Mouse (Mus musculus) liver, embryonic 11.5 days (tissue): ENCODE measurements around the gene Msantd3. TPM values are rescaled to one million over a fixed set of nuclear protein-coding genes. Genes with fewer than 3 reads are reported as not detected.

Experiments used
- ATAC-seq: fragments of 200-750 bp; cut with Nextera tagmentation; replicated peaks from 2 replicates; pipeline ENCODE4 v1.8.0; 2017; ENCODE audit warnings: moderate number of reproducible peaks, mild to moderate bottlenecking, moderate TSS enrichment, moderate library complexity; ENCODE audit not compliant: low FRiP score
- DNase-seq: peaks from one replicate; pipeline ENCODE4 v3.0.0-alpha.2; 2017; ENCODE audit warnings: low spot score
- H3K27ac ChIP-seq: fragments of 300-500 bp; sonication (generic); 2 replicates; pipeline ENCODE4 v1.5.1; 2014; ENCODE audit warnings: mild to moderate bottlenecking, low read depth, low read length, control low read depth
- H3K27me3 ChIP-seq: fragments of 300-500 bp; sonication (generic); replicated peaks from 2 replicates; pipeline ENCODE4 v1.6.1; 2014; ENCODE audit warnings: low read length, mixed read lengths; ENCODE audit not compliant: control insufficient read depth, insufficient read depth
- H3K36me3 ChIP-seq: fragments of 300-500 bp; sonication (generic); 2 replicates; pipeline ENCODE4 v1.6.1; 2014; ENCODE audit warnings: mild to moderate bottlenecking, low read length, moderate library complexity, mixed read lengths; ENCODE audit not compliant: control insufficient read depth, insufficient read depth
- H3K4me1 ChIP-seq: fragments of 300-500 bp; sonication (generic); replicated peaks from 2 replicates; pipeline ENCODE4 v1.6.1; 2014; ENCODE audit warnings: low read length, mixed read lengths; ENCODE audit not compliant: control insufficient read depth, insufficient read depth
- H3K4me2 ChIP-seq: fragments of 300-500 bp; sonication (generic); 2 replicates; pipeline ENCODE4 v1.6.1; 2014; ENCODE audit warnings: mild to moderate bottlenecking, control low read depth, moderate library complexity
- H3K4me3 ChIP-seq: fragments of 300-500 bp; sonication (generic); 2 replicates; pipeline ENCODE4 v1.5.1; 2014; ENCODE audit warnings: low read depth, low read length, control low read depth
- H3K9ac ChIP-seq: fragments of 300-500 bp; sonication (generic); 2 replicates; pipeline ENCODE4 v1.6.1; 2014; ENCODE audit warnings: low read depth, low read length, control low read depth
- H3K9me3 ChIP-seq: fragments of 300-500 bp; sonication (generic); 2 replicates; pipeline ENCODE4 v1.6.1; 2016; ENCODE audit warnings: low read length, inconsistent platforms, mixed read lengths; ENCODE audit not compliant: control insufficient read depth
- WGBS: fragments of 180-500 bp; shearing (Covaris S2); extraction: QIAGEN DNeasy Blood & Tissue Kit; methylation state at CpG from one replicate; pipeline ENCODE4 v1.1.7; 2014; 5-methylcytosine and 5-hydroxymethylcytosine counted together
- polyA plus RNA-seq: library from polyadenylated mRNA; unstranded; fragments of >200 nt; fragmentation: Nextera tagmentation; extraction: Ambion mirVana; gene quantifications from 2 replicates; pipeline ENCODE4 v1.2.1, GENCODE M21; 2014

The Msantd3 gene
- polyA plus RNA-seq, 1 experiment from 2014 or later, result 16.6 TPM

DNA sequence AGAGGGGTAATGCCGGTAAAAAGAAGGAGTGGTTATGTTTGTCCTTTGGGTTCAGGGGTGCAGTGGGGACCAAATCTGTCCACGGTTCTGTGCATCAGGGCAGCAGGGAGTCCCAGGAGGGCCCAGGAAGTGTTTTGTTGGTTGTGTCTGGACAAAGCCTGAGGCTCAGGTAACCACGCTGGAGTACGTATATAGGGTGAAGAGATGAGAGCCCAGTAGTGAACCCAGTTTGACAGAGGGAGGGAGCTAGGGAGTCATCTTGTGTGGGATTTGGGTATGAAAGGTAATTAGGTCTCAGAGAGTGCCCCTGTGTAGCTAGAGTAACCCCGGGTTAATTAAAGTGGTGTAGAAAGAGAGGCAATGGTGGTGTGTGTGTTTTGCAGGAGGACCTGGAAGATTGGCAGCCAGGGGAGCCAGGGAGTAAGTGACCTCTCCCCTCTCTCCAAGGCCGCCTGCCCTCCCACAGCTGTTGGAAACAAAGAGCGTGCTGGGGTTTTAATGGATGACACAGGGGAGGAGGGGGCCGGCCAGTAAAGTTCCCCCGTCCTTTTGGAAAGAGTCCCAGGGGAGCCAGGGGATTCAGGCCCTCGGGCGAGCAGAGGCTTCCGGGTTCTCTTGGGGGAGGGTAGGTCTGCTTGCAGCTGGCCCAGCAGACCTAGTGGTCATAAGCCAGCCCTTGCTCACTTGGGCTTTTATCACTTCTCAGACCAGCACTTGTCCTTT is 46.5 kb downstream of the Msantd3 start:
- Histone ChIP-seq H3K9ac (peak overlapping the region; percentile 81), H3K27ac (no peak overlapping the region; the same call in 1 of the 2 replicates), H3K36me3 (0 out of 2 replicates have a peak, but pooled peaks cover 2% of the 10 kb centered on the region), H3K4me1 (no peaks in the 10 kb centered on the region; the same call in 1 of the 2 replicates), H3K4me2 (peak overlapping the region; percentile 89), H3K27me3 (peaks cover 4% of the 10 kb centered on the region; the same call in 1 of the 2 replicates), H3K4me3 (peak overlapping the region; percentile 86), H3K9me3 (no peaks in the 10 kb centered on the region)
- 7% methylated on average over 10 of the region's 12 CpGs for WGBS
- peak; percentile 40 for ATAC-seq
- peak; percentile 61 for DNase-seq

DNA sequence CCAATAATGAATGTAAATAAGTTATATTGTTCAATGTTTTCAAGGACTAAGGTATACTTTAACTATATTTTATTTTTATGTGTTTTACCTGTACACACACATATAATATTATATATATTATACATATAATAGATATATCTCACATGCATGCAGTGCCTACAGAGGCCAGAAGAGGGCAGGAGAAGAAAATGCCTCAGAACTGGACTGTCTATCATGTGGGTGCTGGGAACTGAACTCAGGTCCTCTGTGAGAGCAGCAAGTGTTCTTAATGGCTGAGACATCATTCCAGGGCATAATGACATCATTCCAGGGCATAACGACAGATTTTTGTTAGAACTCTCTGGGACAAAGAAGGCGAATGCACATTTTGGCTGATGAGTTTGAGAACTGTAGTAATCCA is 47.8 kb downstream of the Msantd3 start:
- no peak overlapping the region for H3K9ac ChIP-seq
- H3K4me3 ChIP-seq, result no peak overlapping the region
- no peak for DNase-seq
- H3K4me1 ChIP-seq, result no peaks in the 10 kb centered on the region; the same call in 1 of the 2 replicates
- peaks cover 4% of the 10 kb centered on the region; the same call in 1 of the 2 replicates for H3K27me3 ChIP-seq
- no peak overlapping the region for H3K27ac ChIP-seq
- H3K36me3 ChIP-seq, result 0 out of 2 replicates have a peak, but pooled peaks cover 2% of the 10 kb centered on the region
- WGBS, result 93% methylated on average over 2 of the region's 2 CpGs
- ATAC-seq, result no peak
- H3K4me2 ChIP-seq, result no peak overlapping the region
- H3K9me3 ChIP-seq, result no peaks in the 10 kb centered on the region

DNA sequence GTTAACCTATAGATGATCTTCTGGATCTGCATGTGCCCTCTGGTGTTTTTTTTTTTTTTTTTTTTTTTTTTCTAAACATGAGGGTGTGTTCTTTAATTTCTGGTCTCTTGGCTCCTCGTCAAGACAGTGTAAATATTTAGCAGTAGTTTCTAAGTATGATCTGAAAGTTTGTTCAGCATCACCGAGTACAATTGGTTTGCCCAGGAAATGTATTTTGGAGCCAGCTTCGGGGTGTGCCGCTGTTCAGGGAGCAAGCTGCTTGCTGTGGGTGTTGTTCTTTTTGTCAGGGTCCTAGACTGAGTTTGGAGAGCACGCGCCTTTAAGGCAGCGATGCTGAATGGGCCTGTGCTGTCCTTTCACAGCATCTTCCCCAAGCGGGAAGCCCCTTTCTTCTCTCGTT is 48.8 kb downstream of the Msantd3 start:
- Histone ChIP-seq H3K27me3 (peaks cover 4% of the 10 kb centered on the region; the same call in 1 of the 2 replicates), H3K4me2 (no peak overlapping the region), H3K27ac (no peak overlapping the region), H3K9me3 (no peaks in the 10 kb centered on the region), H3K4me1 (no peaks in the 10 kb centered on the region; the same call in 1 of the 2 replicates), H3K9ac (no peak overlapping the region), H3K36me3 (0 out of 2 replicates have a peak, but pooled peaks cover 2% of the 10 kb centered on the region), H3K4me3 (no peak overlapping the region)
- ATAC-seq, result no peak
- no peak for DNase-seq
- WGBS, result 74% methylated on average over 9 of the region's 9 CpGs

DNA sequence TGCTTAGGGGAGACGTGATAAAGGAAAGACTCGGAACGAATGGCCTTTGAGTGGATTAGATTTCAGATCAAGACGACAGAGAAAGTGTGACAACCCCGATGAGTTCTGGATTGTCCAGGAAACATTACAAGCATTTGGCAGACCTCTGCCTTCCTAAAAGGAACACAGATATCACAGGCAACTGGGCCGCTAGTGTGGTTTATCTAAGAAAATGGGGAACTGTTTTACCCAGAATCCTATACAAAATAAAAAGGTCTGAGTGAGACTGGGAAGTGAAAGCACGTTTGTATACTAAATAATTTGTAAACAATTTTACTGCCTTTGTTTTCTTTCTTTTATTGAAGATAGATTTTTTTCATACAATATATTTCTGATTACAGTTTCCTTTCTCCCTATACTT is 51.1 kb downstream of the Msantd3 start:
- H3K36me3 ChIP-seq, result 0 out of 2 replicates have a peak, but pooled peaks cover 2% of the 10 kb centered on the region
- H3K4me2 ChIP-seq, result no peak overlapping the region
- WGBS, result 58% methylated on average over 7 of the region's 7 CpGs
- no peak overlapping the region for H3K4me3 ChIP-seq
- no peak overlapping the region for H3K9ac ChIP-seq
- ATAC-seq, result no peak
- no peak for DNase-seq
- H3K27me3 ChIP-seq, result no peaks in the 10 kb centered on the region
- no peaks in the 10 kb centered on the region for H3K9me3 ChIP-seq
- H3K4me1 ChIP-seq, result no peaks in the 10 kb centered on the region
- no peak overlapping the region for H3K27ac ChIP-seq

DNA sequence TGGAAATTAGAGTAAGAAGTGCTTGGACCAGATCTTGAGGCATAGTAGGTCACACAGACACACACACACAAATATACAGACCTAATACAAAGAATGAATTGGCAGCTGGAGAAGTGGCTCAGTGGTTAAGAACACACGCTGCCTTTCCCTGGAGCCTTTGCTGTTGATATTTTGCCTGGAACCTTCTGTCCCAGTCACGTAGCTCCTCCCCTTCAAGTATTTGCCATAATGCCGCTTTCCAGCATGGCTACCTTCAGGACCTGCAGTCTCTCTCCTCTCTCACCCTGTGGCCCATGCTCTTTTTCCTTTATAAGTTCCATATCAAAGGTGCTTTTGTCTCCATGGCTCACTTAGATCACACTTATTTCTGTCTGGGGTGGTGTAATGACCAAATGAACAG is 51.7 kb downstream of the Msantd3 start:
- Histone ChIP-seq H3K36me3 (0 out of 2 replicates have a peak, but pooled peaks cover 2% of the 10 kb centered on the region), H3K4me3 (no peak overlapping the region), H3K9ac (no peak overlapping the region), H3K9me3 (no peaks in the 10 kb centered on the region), H3K27ac (no peak overlapping the region), H3K4me1 (no peaks in the 10 kb centered on the region), H3K4me2 (no peak overlapping the region), H3K27me3 (no peaks in the 10 kb centered on the region)
- DNase-seq (no peak), ATAC-seq (no peak)
- 93% methylated on average over 3 of the region's 3 CpGs for WGBS

DNA sequence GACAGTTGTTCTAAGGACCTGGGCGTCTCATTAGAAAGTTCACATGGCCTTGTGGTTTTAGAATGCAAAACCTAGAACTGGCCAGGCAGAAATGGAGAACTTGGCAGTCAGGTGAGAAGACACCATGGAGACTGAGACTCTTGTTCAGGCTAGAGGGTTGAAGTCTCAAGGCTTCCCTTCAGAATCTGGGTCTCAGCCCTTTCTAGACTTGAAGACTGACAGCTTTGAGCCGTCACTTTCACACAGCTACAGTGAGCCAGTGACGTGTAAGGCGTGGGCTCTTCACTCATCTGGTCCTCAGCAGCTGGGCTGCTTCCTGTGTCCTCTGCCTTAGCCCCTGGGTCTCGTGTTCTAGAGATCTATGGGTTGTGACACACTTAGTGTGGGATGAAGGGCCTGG is 52.6 kb downstream of the Msantd3 start:
- H3K4me2 ChIP-seq, result no peak overlapping the region
- H3K9ac ChIP-seq, result no peak overlapping the region
- H3K9me3 ChIP-seq, result no peaks in the 10 kb centered on the region
- no peak overlapping the region for H3K4me3 ChIP-seq
- ATAC-seq, result no peak
- 0 out of 2 replicates have a peak, but pooled peaks cover 2% of the 10 kb centered on the region for H3K36me3 ChIP-seq
- no peaks in the 10 kb centered on the region for H3K4me1 ChIP-seq
- no peak for DNase-seq
- no peak overlapping the region for H3K27ac ChIP-seq
- 45% methylated on average over 5 of the region's 5 CpGs for WGBS
- no peaks in the 10 kb centered on the region for H3K27me3 ChIP-seq

DNA sequence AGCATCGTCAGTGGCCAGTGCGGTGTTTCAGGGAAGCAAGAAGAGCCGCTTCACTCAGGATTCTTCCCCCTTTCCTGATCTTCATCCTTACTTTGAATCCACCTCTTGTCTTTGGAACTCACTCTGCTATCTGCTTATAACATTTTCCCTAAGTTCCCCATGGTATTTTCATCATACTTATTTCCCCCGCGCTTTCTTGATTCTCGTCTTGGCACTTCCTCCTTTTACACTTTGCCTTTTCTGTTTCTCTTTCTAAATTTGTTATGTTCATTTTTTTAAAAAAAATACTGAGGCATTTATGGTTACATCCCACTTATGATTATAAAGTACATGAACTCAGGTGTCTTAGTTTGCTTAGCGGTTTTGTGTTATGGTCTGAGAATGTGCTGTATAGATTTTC is 53.1 kb downstream of the Msantd3 start:
- Histone ChIP-seq H3K4me1 (no peaks in the 10 kb centered on the region), H3K36me3 (no peaks in the 10 kb centered on the region), H3K4me2 (no peak overlapping the region), H3K27ac (no peak overlapping the region), H3K4me3 (no peak overlapping the region), H3K9ac (no peak overlapping the region), H3K27me3 (no peaks in the 10 kb centered on the region), H3K9me3 (no peaks in the 10 kb centered on the region)
- 82% methylated on average over 7 of the region's 7 CpGs for WGBS
- DNase-seq (no peak), ATAC-seq (no peak)

DNA sequence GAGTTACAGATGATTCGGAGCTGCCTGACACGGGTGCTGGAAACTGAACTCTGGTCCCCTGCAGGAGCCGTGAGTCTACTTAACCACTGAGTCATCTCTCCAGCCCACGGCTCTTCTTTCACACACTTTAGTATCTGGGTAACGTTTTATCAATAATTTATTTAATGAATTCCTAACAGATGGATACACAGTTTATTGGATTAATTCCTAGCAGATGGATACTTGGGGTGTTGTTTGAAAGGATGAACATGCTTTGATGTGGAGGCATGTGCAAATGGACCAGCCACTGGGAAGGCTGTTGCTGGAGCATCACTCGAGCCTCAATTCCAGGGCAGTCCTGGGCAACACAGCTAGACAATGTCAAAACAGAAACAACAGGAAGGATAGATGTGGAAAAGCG is 56.4 kb downstream of the Msantd3 start:
- H3K4me1 ChIP-seq, result no peaks in the 10 kb centered on the region
- no peak overlapping the region for H3K27ac ChIP-seq
- H3K9me3 ChIP-seq, result no peaks in the 10 kb centered on the region
- 88% methylated on average over 7 of the region's 7 CpGs for WGBS
- H3K9ac ChIP-seq, result no peak overlapping the region
- H3K27me3 ChIP-seq, result no peaks in the 10 kb centered on the region
- H3K36me3 ChIP-seq, result no peaks in the 10 kb centered on the region
- H3K4me3 ChIP-seq, result no peak overlapping the region
- DNase-seq (no peak), ATAC-seq (no peak)
- H3K4me2 ChIP-seq, result no peak overlapping the region

DNA sequence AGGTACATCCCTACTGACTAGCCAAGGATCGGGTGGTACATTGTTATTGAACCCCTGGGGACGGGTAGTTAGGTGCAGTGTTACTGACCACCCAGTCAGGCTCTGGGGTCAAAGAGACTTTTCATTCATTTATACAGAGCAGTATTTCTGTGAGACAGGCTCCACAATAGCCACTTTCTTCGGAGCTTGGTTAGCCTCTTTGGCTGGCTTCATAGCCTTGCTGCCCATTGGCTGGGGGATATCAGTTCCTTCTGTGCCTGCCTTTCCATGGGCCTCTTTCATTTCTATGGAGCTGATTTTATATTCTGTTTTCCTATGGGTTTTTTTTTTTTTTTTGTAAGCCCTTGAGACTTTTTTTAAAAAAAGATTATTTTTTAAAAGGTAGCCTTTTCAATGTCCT is 65.9 kb downstream of the Msantd3 start:
- no peaks in the 10 kb centered on the region for H3K9me3 ChIP-seq
- no peak overlapping the region for H3K4me2 ChIP-seq
- DNase-seq (no peak), ATAC-seq (no peak)
- H3K9ac ChIP-seq, result no peak overlapping the region
- H3K4me3 ChIP-seq, result no peak overlapping the region
- H3K27ac ChIP-seq, result no peak overlapping the region
- WGBS, result 88% methylated on average over 3 of the region's 3 CpGs
- H3K4me1 ChIP-seq, result no peaks in the 10 kb centered on the region
- no peaks in the 10 kb centered on the region for H3K36me3 ChIP-seq
- no peaks in the 10 kb centered on the region for H3K27me3 ChIP-seq
